Mouse (Mus musculus) megakaryocyte-erythroid progenitor cell, adult 5-6 weeks (primary cell): Measurements from ENCODE around the gene Vipr1. TPM values are rescaled to one million over a fixed set of nuclear protein-coding genes. Genes with fewer than 3 reads are reported as not detected.
"Not testable (repeated sequence)": the region's sequence is repeated elsewhere in the genome, so short reads cannot be mapped to it uniquely, and the experiment has no call there.

Experiments used
- ATAC-seq: replicated peaks from 2 replicates; pipeline ENCODE4 v1.8.0; 2016; ENCODE audit warnings: mild to moderate bottlenecking, inconsistent platforms; ENCODE audit not compliant: severe bottlenecking, poor library complexity, low FRiP score, low TSS enrichment
- total RNA-seq, 2 experiments: library from RNA; stranded (forward) in 1 of 2; stranded (reverse) in 1 of 2; fragments of 200-1000, 215-1000 nt in 1 of 2; fragments of >200 nt in 1 of 2; fragmentation: Nextera tagmentation in 1 of 2; gene quantifications; 2 replicates each; pipeline ENCODE4 v1.2.3; 2014 to 2017

The Vipr1 gene
- not detected in 2 replicates for total RNA-seq (2014; fragmentation: Nextera tagmentation)
- not detected in 2 replicates for total RNA-seq (2017)

DNA sequence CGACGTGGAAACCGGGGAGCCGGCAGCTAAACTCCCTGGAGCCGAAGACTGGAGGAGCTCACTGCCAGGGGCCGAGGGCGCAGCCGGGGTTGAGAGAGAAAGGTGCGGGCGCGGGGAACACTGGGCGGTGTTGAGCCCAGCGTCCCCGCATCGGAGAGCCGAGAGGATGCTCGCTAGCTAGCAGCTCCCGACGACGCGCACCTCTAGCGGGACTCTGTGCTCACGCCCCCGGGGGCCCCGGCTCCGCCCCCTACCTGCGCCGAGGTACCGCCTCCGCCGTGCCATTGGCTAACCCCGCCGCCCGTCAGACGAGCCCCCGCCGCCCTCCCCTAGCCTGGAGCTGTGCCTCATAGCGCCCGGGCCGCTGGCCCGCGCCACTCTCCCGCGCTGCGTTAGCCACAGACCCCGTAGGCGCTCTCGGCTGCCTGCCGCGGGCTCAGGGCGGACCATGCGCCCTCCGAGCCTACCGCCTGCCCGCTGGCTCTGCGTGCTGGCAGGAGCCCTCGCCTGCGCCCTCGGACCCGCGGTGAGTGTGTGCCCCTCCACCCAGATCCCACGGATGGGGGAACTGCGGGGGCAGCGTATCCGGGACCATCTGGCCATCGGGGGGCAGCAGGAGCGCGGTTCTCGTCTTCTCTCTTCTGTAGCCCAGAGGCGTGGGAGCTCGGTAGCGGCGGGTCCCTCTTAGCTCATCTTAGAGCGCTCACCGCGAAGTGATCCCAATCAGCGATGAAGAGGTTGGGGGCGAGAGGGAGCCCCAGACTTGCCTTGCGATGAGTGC, at the start of gene Vipr1:
Gene Vipr1 (plus strand): TSS at position 316 of the 781 bp plus-strand sequence.
- peak; percentile 48 for ATAC-seq

DNA sequence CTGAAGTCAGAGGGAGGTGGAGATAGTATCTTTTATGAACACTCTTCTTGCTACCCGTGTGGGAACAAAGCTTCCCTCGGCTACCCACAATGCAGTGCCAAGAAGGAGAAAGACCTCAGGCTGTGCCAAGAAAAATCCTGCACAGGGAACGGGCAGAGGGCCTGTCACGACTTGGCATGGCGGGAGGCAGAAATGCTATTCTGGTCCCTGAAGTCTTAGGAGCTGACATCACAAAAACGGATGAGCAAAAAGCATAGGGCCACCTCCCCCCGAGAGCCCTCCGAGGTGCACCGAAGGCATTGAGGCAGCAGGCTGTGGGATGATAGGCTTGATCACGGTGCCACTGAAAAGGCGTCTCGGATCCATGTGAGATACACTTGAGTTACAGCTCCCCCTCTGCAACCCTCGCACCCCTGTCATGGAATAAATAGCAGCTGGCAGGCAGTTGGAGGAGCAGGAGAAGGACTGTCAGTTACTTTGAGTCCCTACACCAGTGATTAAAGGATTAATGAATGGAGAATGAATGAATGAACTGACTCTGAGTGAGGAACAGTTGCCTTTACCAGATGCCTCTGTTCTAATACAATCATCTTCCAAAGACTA, 49.5 kb upstream of the Vipr1 start:
- no peak for ATAC-seq

DNA sequence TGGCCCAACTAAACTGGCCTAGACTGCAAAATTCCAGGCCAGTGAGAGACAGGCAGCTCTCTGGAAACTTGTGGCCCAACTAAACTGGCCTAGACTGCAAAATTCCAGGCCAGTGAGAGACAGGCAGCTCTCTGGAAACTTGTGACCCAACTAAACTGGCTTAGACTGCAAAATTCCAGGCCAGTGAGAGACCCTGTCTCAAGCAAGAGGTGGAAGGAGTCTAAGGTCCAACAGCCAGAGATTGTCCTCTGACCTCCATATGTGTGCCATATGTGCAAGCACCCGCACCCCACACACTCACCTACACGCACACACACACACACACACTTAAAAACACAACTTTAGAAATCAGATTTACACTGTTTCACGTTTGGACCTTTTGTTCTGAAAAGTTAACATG, 48.7 kb upstream of the Vipr1 start:
- not testable (repeated sequence) for ATAC-seq

DNA sequence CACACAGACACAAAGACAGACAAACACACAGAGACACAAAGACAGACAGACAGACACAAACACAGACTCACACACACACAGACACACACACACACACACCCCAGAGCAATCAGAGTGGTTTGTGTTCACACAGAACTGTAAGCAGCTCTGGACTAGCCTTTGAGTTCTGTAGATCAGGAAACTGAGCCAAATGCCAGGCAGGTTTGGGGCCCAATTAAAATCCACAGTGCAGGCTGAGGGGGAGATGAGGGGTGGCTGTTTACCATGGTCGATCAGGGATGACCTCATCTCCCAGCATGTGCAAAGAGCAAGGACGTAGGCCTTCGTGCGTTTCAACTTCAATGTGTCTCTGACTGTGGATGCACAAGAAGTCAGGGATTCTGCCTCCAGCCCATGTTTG, 47.7 kb upstream of the Vipr1 start:
- no peak for ATAC-seq

DNA sequence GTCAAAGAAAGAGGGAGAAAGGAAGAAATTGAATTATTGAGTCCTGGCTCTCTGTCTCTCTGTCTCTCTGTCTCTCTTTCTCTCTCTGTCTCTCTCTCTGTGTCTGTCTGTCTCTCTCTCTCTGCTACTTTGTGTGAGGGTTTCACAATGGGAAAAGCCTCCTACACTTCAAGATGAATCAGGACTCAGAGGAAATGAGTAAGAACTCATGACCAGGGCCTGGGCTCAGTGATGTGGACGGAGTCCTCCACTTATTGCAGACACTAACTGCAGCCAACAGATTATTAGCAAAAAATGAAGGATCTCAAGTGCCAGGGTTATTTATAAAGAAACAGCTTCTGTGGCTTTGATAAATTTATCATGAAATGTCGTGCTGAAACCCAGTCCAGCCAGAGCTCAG, 44.4 kb upstream of the Vipr1 start:
- ATAC-seq, result no peak

DNA sequence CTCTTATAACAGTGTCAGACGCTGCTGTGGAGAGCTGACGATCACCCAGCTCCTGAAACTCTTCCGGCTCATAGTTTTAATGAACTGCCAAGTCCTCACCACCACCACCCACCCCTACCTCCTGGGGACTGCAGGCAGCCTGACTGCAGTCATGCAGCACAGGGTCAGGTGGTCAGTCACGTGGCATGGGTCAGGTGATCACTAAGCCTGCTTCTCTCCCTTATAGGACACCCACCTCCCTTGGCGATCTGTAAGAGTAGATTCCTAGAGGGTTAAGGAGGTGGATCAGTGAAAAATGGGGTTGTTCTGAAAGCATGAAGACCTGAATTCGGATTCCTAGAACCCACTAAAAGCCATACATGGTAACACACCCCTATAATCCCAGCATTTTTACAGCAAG, 43.0 kb upstream of the Vipr1 start:
- ATAC-seq, result no peak

DNA sequence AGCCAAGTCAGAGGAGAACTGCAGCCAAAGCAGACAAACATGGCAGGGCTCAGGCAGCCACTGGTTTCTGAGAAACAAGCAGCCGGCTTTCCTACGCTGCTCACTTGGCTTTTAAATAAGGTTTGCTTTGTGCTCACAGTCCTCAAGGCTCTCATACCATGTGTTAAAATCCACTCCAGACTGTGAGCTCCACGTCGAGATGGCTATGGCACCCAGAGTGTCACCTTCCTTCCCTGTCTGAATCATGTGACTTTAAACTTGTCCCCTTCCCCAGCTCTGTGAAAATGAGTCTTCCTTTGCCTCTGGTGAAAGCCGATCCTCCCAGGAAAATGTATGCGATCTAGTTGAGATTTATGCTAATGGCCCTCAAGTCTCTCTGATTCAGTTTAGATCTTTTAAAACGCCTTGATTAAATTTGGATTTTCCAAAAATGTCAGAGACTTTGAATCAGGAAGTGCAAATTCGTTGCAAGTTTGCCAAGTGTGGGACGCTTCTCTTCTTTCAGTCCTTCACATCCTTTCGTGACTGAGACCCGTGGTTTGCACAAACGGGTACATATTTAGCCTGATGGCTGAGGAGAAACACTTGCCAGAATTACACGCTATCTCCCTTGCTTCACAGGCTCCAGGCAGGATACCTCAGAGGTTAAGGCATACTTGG, 42.2 kb upstream of the Vipr1 start:
- ATAC-seq, result no peak

DNA sequence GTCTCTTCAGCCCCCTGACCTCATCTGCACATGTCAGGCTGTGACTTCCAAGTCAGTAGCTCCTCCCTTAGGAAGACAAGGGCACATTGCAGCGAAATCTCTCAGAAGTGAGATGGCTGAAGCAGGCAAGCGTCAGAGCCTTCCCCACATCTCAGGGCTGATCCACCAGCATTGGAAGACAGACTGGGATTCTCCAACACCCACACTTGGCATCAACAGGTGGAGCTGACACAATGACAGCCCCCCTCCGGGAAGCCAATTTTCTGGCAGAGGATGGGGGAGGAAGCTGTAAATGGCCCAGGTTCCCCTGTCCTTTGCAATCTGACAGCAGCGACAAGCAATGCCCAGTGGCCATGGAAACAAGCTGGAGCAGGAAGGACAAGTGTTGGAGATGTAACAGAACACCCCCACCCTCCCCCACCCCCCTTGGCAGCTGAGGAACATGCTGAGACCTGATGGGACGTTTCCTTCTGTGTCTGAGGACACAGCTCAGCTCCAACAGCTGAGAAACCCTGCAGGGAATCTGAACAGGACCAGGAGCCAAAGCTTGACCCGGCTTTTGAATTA, 41.6 kb upstream of the Vipr1 start:
- ATAC-seq, result no peak

DNA sequence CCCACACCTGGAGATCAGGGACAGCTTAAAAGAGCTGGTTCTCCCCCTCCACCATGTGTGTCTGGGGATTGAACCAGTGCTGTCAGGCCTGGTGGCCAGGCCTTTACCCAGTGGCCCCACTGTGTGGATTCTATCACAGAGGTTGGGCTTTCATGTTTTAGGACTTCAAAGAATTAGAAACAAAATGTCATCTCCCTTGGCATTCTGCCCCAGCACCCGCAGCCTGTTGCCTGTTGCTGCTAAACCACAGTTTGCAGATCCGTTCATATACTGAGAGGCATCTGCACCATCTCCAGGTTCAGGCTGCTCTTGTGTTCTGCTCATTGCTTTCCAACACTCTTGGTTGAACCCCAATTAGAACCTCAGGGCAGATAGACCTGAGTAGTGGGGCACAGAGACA, 40.1 kb upstream of the Vipr1 start:
- no peak for ATAC-seq

DNA sequence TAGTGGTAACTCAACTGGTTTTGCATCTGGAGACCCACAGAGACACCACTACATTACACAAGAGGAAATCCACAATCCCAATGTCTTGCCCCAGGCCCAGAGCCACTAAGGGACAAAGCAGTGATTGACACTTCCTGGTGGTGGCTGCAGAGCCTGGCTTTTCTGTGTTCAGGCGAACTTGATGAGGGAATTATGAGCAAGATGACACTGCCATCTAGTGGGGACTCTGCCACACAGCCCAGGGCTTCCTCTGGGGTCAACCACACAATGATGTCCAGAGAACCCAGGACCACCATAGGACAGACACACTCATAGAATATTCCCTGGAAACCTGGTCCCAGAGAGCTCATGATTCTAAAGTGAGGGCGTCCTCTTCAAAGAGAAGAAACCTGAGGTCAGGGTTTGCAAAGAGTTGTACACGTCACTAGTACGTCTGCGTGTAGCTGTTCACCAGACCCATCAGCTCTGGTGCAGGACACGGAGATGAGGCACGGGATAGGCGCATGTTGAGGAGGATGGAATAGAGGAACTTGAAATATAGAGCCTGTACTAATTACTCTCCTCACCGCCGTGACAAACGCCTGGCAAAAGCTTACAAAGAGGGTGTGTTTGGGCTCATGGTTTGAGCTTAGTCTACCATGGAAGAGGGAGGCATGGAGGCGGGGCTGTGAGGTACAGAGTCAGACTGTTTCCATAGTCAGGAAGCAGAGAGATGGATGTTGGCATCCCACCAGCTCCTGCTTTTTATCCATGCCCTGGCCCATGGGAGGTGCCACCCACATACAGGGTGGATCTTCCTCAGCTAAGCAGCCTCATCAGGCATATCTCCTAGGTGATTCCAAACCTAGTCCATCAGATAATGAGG, 36.9 kb upstream of the Vipr1 start:
- peak; percentile 70 for ATAC-seq

DNA sequence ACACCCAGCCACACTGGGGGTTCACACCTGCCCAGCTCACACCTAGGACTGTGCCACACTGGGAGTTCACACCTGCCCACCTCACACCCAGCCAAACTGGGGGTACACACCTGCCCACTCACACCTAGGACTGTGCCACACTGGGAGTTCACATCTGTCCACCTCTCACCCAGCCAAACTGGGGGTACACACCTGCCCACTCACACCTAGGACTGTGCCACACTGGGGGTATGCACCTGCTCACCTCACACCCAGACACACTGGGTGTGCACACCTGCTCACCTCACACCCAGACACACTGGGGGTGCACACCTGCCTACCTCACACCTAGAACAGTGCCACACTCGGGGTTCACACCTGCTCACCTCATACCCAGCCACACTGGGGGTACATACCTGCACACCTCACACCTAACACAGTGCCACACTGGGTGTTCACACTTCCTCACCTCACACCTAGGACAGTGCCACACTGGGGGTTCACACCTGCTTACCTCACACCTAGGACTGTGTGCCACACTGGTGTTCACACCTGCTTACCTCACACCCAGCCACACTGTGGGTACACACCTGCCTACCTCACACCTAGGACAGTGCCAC, 35.9 kb upstream of the Vipr1 start:
- ATAC-seq, result 0 out of 2 replicates have a peak, but pooled peaks have one; percentile 17

DNA sequence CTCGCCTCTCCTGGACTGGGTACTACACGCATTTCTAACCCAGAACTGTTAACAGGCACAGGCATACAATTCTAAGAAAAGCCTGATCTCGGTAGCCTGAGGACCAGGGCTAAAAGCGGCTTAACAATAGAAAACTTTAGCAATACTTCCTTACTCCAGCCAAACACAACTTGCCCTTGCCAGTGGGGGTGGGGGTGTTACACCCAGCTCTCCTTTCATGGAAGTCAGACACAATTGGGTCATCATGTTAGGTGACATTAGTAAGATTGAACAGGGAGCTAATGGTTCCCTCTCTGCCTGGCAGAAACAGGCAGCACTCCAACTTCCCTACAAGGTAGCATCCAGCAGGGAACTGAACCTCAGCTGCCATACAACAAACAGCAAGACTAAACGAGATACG, 33.1 kb upstream of the Vipr1 start:
- ATAC-seq, result no peak

DNA sequence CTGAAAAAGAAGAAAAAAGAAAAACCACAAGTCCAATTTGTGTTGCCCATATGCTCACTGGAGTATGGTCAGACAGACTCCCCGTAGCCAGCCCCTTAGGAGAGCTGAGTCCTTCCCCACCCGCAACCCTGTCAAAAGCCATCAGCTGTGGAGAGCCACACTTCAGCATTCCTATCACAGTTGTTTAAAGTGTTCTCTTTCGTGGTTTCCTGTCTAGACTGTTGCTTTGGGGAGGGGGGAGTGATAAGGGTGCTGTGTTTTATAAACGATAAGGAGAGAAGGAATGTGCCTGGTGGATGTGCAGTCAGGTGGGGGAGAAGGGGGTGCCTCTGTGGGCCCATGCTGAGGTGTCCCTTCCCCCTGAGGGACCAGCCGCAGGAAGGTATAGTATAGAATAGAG, 29.3 kb upstream of the Vipr1 start:
- ATAC-seq, result no peak

DNA sequence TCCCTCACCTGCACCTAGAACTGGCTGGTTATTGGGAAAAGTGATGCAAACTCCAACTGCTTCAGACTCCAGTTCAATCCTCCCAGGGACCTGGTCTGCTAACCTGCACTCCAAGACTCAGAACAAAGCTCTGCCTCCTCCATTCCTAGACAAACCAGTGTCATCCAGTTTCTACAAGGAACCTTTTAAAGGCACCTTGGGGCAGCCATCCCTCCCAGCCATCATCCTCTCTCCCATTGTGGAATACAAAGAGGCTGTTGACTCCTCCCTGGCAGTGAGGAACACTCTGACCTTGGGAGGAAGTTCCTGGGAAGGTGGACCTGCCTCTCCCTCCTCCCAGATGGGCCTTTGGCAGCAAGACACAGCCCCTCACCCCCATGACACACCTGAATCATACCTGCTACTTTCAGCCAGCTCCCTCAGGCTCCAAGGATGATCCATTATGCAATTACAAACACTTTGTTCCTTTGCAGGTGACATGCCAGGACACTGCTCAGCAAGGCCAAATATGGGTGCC, 28.2 kb upstream of the Vipr1 start:
- ATAC-seq, result no peak

DNA sequence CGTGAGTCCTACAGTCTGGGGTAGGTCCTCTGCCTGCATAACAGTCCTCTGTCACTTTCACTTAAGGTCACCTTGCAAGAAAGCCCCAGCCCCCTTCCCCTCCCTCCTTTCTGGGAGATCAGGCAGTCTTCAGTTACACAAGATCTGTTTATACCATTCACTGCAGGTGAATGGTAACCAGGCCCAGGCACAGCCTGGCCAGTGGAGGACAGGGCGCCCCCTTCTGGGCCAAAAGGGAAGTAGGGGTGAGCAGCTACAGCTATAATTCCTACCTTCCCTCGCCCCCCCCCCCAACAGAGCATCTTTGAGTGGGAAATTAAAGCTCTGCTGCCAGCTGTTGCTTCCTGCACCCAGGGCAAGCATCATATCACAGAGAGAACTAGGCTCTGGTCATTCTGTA, 26.0 kb upstream of the Vipr1 start:
- ATAC-seq, result peak; percentile 48; the same call in 1 of the 2 replicates

DNA sequence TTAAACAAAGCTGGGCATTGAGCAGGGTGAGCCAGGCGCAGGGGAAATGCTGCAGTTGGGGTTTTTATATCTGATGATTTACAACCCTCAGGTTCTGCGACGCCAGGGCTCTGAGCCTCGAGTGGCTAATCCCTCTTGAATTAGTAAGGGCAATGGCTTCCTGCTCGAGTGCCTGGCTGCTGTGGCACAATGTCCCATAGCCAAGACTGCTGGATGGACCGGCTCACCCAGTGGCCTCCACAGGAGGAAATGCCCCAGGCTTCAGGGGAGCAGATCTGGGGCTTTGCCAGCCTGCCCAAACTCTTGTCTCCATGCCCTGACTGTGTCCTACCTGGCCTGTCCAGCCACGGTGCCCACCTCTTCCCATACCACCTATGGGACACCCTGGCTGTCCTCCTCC, 23.1 kb upstream of the Vipr1 start:
- ATAC-seq, result no peak

DNA sequence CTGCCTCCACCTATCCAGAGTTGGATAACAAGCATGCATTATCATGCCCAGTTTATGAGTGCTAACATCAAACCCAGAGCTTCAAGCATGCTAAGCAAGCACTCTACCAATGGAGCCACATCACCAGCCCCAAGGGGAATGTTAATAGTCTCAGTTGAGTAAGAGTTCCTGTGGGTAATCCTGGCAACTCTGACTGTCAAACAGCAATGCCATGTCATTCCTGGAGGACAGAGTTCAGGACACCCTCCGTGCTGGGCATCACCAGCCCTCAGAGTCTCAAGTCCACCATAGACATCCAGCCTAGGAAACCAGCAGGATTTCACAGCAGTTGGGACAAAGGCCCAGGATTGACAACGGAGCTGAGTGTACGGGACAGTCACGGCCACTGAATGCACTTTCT, 19.3 kb upstream of the Vipr1 start:
- no peak for ATAC-seq

DNA sequence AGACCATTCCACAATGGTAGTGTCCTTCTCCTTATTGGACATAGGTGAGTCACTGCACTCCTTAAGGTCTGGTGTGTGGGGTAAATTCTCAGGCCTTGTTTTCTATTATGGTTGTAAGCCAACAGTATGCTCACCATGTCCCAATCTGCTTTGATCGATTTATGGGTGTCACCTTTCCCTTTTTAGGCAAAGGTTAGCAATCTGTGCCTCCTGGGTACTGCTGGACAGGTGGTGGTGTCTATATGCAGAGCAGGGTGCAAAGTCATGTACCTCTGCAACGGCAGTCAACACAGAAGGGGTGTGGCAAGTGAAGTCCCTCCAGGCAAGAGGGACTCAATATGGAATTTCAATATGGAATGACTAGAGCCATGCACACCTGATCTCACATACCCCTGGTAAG, 17.6 kb upstream of the Vipr1 start:
- ATAC-seq, result no peak

DNA sequence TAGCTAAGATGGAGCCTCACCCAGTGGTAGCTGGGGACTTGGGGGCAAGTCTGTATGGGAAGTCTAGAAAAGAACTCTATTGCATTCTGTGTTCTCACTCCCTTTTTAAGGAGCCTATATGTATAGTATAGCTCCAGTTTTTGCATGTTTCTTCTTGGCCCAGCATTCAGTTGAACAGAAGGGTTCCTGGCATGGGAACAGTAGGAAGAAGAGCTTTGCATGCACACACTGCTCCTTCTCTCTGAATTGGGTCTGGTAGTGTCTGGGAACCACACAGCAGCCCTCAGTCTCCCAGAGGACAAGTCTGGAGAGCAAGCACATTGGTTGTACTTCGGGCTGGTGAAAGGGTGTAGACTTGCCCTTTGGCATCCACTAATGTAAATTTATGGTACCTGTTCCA, 11.9 kb upstream of the Vipr1 start:
- ATAC-seq, result no peak
